Mouse (Mus musculus) kidney, postnatal 0 days (tissue): ENCODE measurements around the gene Tjp2. TPM values are rescaled to one million over a fixed set of nuclear protein-coding genes. Genes with fewer than 3 reads are reported as not detected.

ENCODE experiments used
- ATAC-seq: fragments of 200-750 bp; cut with Nextera tagmentation; replicated peaks from 2 replicates; pipeline ENCODE4 v1.8.0; 2017; ENCODE audit warnings: low read depth, moderate number of reproducible peaks, moderate TSS enrichment, moderate library complexity; ENCODE audit not compliant: low FRiP score
- DNase-seq: peaks from one replicate; pipeline ENCODE4 v3.0.0-alpha.2; 2016; ENCODE audit warnings: low spot score
- H3K27ac ChIP-seq: fragments of 300-500 bp; sonication (generic); 2 replicates; pipeline ENCODE4 v1.5.1; 2014; ENCODE audit warnings: mild to moderate bottlenecking
- H3K27me3 ChIP-seq: fragments of 300-500 bp; sonication (generic); 2 replicates; pipeline ENCODE4 v1.6.1; 2014; ENCODE audit warnings: low read length, mixed read lengths; ENCODE audit not compliant: insufficient read depth
- H3K36me3 ChIP-seq: fragments of 300-500 bp; sonication (generic); 2 replicates; pipeline ENCODE4 v1.6.1; 2014; ENCODE audit warnings: low read length, mixed read lengths; ENCODE audit not compliant: insufficient read depth
- H3K4me1 ChIP-seq: fragments of 300-500 bp; sonication (generic); replicated peaks from 2 replicates; pipeline ENCODE4 v1.6.1; 2014; ENCODE audit warnings: antibody characterized with exemption, low read length, mixed read lengths; ENCODE audit not compliant: insufficient read depth
- H3K4me2 ChIP-seq: fragments of 300-500 bp; sonication (generic); 2 replicates; pipeline ENCODE4 v1.6.1; 2014; ENCODE audit warnings: mild to moderate bottlenecking, low read length, moderate library complexity, mixed read lengths
- H3K4me3 ChIP-seq: fragments of 300-500 bp; sonication (generic); replicated peaks from 2 replicates; pipeline ENCODE4 v1.5.1; 2014; ENCODE audit warnings: low read depth, low read length
- H3K9ac ChIP-seq: fragments of 300-500 bp; sonication (generic); 2 replicates; pipeline ENCODE4 v1.6.1; 2014; ENCODE audit warnings: low read depth, low read length
- H3K9me3 ChIP-seq: fragments of 300-500 bp; sonication (generic); replicated peaks from 2 replicates; pipeline ENCODE4 v1.6.1; 2016; ENCODE audit warnings: low read length, inconsistent platforms, mixed read lengths
- CTCF ChIP-seq: IDR thresholded peaks from 2 replicates; pipeline ENCODE4 v1.5.1; 2016; ENCODE audit warnings: antibody characterized with exemption, low read depth, mild to moderate bottlenecking, moderate library complexity
- WGBS: fragments of 180-500 bp; shearing (Covaris S2); extraction: QIAGEN DNeasy Blood & Tissue Kit; methylation state at CpG from one replicate; pipeline ENCODE4 v1.1.7; 2014; 5-methylcytosine and 5-hydroxymethylcytosine counted together
- polyA plus RNA-seq: library from polyadenylated mRNA; unstranded; fragments of >200 nt; fragmentation: Nextera tagmentation; extraction: Ambion mirVana; gene quantifications from 2 replicates; pipeline ENCODE4 v1.2.1, GENCODE M21; 2015

Tjp2 gene
- polyA plus RNA-seq, 1 experiment from 2014 or later: 24.9 TPM

GRCm38 (mm10) chr19:24076536-24076935, 148.3 kb downstream of the Tjp2 start:
- no peak overlapping the region for H3K4me2 ChIP-seq
- no peaks in the 10 kb centered on the region for H3K9me3 ChIP-seq
- no peak for TF ChIP-seq CTCF
- no peak overlapping the region for H3K4me3 ChIP-seq
- H3K4me1 ChIP-seq: no peaks in the 10 kb centered on the region
- no peaks in the 10 kb centered on the region for H3K27me3 ChIP-seq
- no peaks in the 10 kb centered on the region for H3K36me3 ChIP-seq
- no peak overlapping the region for H3K9ac ChIP-seq
- DNase-seq: no peak
- 91% methylated on average over 7 of the region's 7 CpGs for WGBS
- no peak for ATAC-seq
- H3K27ac ChIP-seq: no peak overlapping the region

GRCm38 (mm10) chr19:24075927-24076326, 148.9 kb downstream of the Tjp2 start:
- Histone ChIP-seq H3K4me2 (no peak overlapping the region), H3K9me3 (no peaks in the 10 kb centered on the region), H3K36me3 (no peaks in the 10 kb centered on the region), H3K27me3 (no peaks in the 10 kb centered on the region), H3K27ac (no peak overlapping the region), H3K4me3 (no peak overlapping the region), H3K9ac (no peak overlapping the region), H3K4me1 (no peaks in the 10 kb centered on the region)
- no peak for ATAC-seq
- no peak for TF ChIP-seq CTCF
- no peak for DNase-seq
- 75% methylated on average over 8 of the region's 8 CpGs for WGBS

DNA sequence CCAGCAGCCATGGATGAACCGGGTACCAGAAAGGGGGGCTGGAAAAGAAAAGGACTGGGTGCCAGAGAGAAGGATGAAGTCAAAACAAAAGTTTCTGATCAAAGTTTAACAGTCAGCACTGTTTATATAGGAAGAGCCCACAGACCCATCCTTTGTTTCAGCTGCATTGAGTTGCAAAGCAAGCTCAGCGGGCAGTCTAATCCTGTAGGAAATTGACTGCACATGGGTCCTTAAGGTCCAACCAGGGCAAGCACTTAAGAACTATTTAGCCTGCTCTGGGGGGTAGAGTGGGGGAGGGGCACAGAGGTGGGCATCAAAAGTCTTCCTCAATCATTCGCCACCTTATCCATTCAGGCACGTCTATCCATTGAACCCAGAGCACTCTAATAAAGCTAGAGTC, 151.7 kb downstream of the Tjp2 start:
- WGBS: 74% methylated on average over 4 of the region's 4 CpGs
- H3K4me2 ChIP-seq: no peak overlapping the region

DNA sequence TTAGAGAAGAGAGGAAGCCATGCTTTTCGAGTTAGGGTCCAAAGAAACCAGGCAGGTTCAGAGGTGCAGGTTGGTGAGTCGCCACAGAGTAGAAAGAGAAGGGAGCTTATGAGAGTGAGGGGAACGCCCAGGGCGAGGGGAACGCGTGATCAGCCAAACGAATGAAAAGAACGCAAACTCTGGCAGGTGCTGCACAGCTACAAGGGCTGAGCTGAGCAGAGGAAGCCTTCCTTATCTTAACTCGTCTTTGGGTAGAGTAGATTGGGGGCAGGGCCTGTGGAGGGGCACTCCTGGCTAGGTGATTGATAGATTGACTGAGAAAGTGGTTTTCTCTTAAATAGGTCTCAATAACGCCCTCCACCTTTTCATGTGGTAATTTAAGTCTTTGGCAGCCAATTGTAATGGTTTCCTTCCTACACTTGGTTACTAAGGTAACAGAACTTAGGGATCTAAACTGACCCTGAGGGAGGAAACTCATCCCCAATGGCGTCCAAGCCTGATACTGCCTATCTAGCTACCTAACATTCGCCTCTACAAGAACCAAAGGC, 160.4 kb downstream of the Tjp2 start:
- H3K4me3 ChIP-seq: no peak overlapping the region
- no peak overlapping the region for H3K9ac ChIP-seq
- H3K4me2 ChIP-seq: no peak overlapping the region
- no peaks in the 10 kb centered on the region for H3K36me3 ChIP-seq
- H3K27ac ChIP-seq: no peak overlapping the region
- no peak for ATAC-seq
- no peaks in the 10 kb centered on the region for H3K4me1 ChIP-seq
- WGBS: 33% methylated on average over 12 of the region's 12 CpGs
- TF ChIP-seq CTCF: no peak
- no peaks in the 10 kb centered on the region for H3K27me3 ChIP-seq
- no peak for DNase-seq
- no peaks in the 10 kb centered on the region for H3K9me3 ChIP-seq

More for the DNA sequence above, 151.7 kb downstream of the Tjp2 start:
- Histone ChIP-seq H3K27me3 (no peaks in the 10 kb centered on the region), H3K4me1 (no peaks in the 10 kb centered on the region), H3K27ac (no peak overlapping the region), H3K9me3 (no peaks in the 10 kb centered on the region), H3K36me3 (no peaks in the 10 kb centered on the region), H3K9ac (no peak overlapping the region), H3K4me3 (no peak overlapping the region)
- no peak for TF ChIP-seq CTCF
- DNase-seq (no peak), ATAC-seq (no peak)

GRCm38 (mm10) chr19:24063585-24063984, 161.2 kb downstream of the Tjp2 start:
- Histone ChIP-seq H3K9ac (no peak overlapping the region), H3K36me3 (no peaks in the 10 kb centered on the region), H3K27me3 (no peaks in the 10 kb centered on the region), H3K27ac (no peak overlapping the region), H3K4me1 (no peaks in the 10 kb centered on the region), H3K4me2 (no peak overlapping the region), H3K4me3 (no peak overlapping the region), H3K9me3 (no peaks in the 10 kb centered on the region)
- TF ChIP-seq CTCF: no peak
- ATAC-seq: no peak
- WGBS: 42% methylated on average over 4 of the region's 4 CpGs
- no peak for DNase-seq

GRCm38 (mm10) chr19:24058851-24059250, 166.0 kb downstream of the Tjp2 start:
- TF ChIP-seq CTCF: no peak
- Histone ChIP-seq H3K9ac (no peak overlapping the region), H3K4me2 (no peak overlapping the region), H3K4me3 (no peak overlapping the region), H3K9me3 (no peaks in the 10 kb centered on the region), H3K4me1 (no peaks in the 10 kb centered on the region), H3K27me3 (no peaks in the 10 kb centered on the region), H3K36me3 (no peaks in the 10 kb centered on the region), H3K27ac (no peak overlapping the region)
- DNase-seq: no peak
- no peak for ATAC-seq
- 62% methylated on average over 8 of the region's 8 CpGs for WGBS

DNA sequence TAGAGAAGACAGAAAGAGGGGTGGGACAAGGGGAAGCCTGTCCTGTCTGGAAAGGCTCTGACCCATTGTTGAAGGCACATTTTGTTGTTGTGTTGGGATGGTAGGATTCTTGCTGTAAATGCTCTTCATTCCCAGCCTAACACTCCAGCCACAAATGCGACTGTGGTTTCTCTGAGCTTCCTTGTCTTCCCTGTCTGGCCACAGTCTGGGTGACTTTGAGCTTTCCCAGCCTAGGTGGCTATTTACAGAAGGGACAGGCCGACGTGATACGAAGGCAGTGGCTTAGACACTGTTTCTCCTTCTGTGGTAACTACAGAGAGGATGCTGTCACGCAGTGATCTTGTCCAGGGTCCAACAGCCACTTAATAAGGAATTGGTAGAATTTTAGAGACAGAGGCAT, 166.8 kb downstream of the Tjp2 start:
- Histone ChIP-seq H3K27me3 (no peaks in the 10 kb centered on the region), H3K4me1 (no peaks in the 10 kb centered on the region), H3K4me2 (no peak overlapping the region), H3K27ac (no peak overlapping the region), H3K4me3 (no peak overlapping the region), H3K9ac (no peak overlapping the region), H3K9me3 (no peaks in the 10 kb centered on the region), H3K36me3 (no peaks in the 10 kb centered on the region)
- no peak for DNase-seq
- WGBS: 81% methylated on average over 5 of the region's 5 CpGs
- no peak for ATAC-seq
- no peak for TF ChIP-seq CTCF
